In genomic region chr2:167798076-167798782, GRCm38 (mm10) we compare ENCODE assay signal across 16 mouse cellular contexts.
DNase-seq lines count a peak whose midpoint lies in the region; ATAC-seq and TF ChIP-seq lines count a peak whose summit lies in the region.
"Had no signal": no experiment of that assay in that cellular context is flagged by ENCODE, and none has a peak within 500 bp of the region (broad histone marks: within the 10 kb centered on the region; RNA-seq: fewer than 3 reads in every experiment).

No protein-coding gene starts in this region.

- no peak overlapping the region for H3K4me3 ChIP-seq in liver, embryonic 11.5 days (ENCODE audit: low read depth, low read length)
- H3K4me3 ChIP-seq in embryonic facial prominence, embryonic 13.5 days: no peak overlapping the region
- no peak overlapping the region for H3K4me3 ChIP-seq in heart, postnatal 0 days (ENCODE audit: low read depth, low read length)
- H3K4me3 ChIP-seq: erythroblast, embryonic 14.5 days; hindbrain, embryonic 13.5 days; liver, embryonic 12.5 days had no signal

- H3K4me2 ChIP-seq in liver, embryonic 11.5 days: no peak overlapping the region
- H3K4me2 ChIP-seq in embryonic facial prominence, embryonic 13.5 days: no peak overlapping the region
- no peak overlapping the region for H3K4me2 ChIP-seq in heart, postnatal 0 days (ENCODE audit: low read depth, low read length)
- H3K4me2 ChIP-seq: hindbrain, embryonic 13.5 days; liver, embryonic 12.5 days had no signal

- no peaks in the 10 kb centered on the region for H3K9me3 ChIP-seq in liver, embryonic 11.5 days (ENCODE audit: control insufficient read depth, low read length)
- no peaks in the 10 kb centered on the region for H3K9me3 ChIP-seq in embryonic facial prominence, embryonic 13.5 days
- no peaks in the 10 kb centered on the region for H3K9me3 ChIP-seq in heart, postnatal 0 days (replicated peaks; ENCODE audit: control insufficient read depth, low read length)
- H3K9me3 ChIP-seq: hindbrain, embryonic 13.5 days; liver, embryonic 12.5 days had no signal

- no peaks in the 10 kb centered on the region for H3K36me3 ChIP-seq in liver, embryonic 11.5 days (ENCODE audit: control insufficient read depth, insufficient read depth, low read length)
- H3K36me3 ChIP-seq in embryonic facial prominence, embryonic 13.5 days: no peaks in the 10 kb centered on the region
- H3K36me3 ChIP-seq in heart, postnatal 0 days (replicated peaks; ENCODE audit: control insufficient read depth, insufficient read depth, low read length): no peaks in the 10 kb centered on the region
- H3K36me3 ChIP-seq: hindbrain, embryonic 13.5 days; liver, embryonic 12.5 days had no signal

- DNase-seq in liver, embryonic 11.5 days (ENCODE audit: low spot score): no peak
- no peak for DNase-seq in liver
- DNase-seq in heart, postnatal 0 days (ENCODE audit: low spot score): peak; percentile 15
- DNase-seq in skeletal muscle tissue, adult 2 months (ENCODE audit: low read depth, low spot score): peak; percentile 58
- no peak for DNase-seq in thymus, postnatal 0 days (ENCODE audit: low spot score)
- no peak for DNase-seq in right cerebral cortex, postnatal 36 days (ENCODE audit: low spot score in 2 of 2)
- DNase-seq: cerebellum, adult 8-10 months; forebrain, postnatal 0 days; gastrocnemius, postnatal 36 days; midbrain, embryonic 14.5 days had no signal

- no peak for TF ChIP-seq CTCF in heart, postnatal 0 days (IDR thresholded peaks at IDR 0.05; ENCODE audit: low read depth)

- no peaks in the 10 kb centered on the region for H3K27me3 ChIP-seq in liver, embryonic 11.5 days (replicated peaks; ENCODE audit: control insufficient read depth, insufficient read depth, low read length)
- no peaks in the 10 kb centered on the region for H3K27me3 ChIP-seq in embryonic facial prominence, embryonic 13.5 days
- H3K27me3 ChIP-seq in heart, postnatal 0 days (ENCODE audit: control insufficient read depth, insufficient read depth, low read length): no peaks in the 10 kb centered on the region
- H3K27me3 ChIP-seq: hindbrain, embryonic 13.5 days had no signal

- no peak for ATAC-seq in liver, embryonic 11.5 days (replicated peaks; ENCODE audit: low FRiP score)
- ATAC-seq in embryonic facial prominence, embryonic 13.5 days (ENCODE audit: insufficient number of reproducible peaks, insufficient read depth, low FRiP score, low TSS enrichment, low read depth): no peak
- no peak for ATAC-seq in heart, postnatal 0 days (ENCODE audit: insufficient read depth, low read depth)
- ATAC-seq in monocyte, adult 5-6 weeks (replicated peaks; ENCODE audit: insufficient number of reproducible peaks, low FRiP score, low TSS enrichment, poor library complexity, severe bottlenecking): no peak
- ATAC-seq: CD4-positive, CD25-positive, alpha-beta regulatory T cell, adult 4 months; forebrain, postnatal 0 days had no signal

- TF ChIP-seq EP300 in heart, postnatal 0 days (IDR thresholded peaks at IDR 0.05; ENCODE audit: low read depth): no peak

- 0 out of 2 replicates have a peak overlapping the region, but pooled peaks have one; percentile 15 for H3K27ac ChIP-seq in liver, embryonic 11.5 days (ENCODE audit: low read depth, low read length)
- H3K27ac ChIP-seq in embryonic facial prominence, embryonic 13.5 days: no peak overlapping the region
- no peak overlapping the region for H3K27ac ChIP-seq in heart, postnatal 0 days (ENCODE audit: low read depth)
- H3K27ac ChIP-seq: hindbrain, embryonic 13.5 days; liver, embryonic 12.5 days had no signal

- WGBS in liver, embryonic 11.5 days: 85% methylated on average over 11 of the region's 11 CpGs
- WGBS in embryonic facial prominence, embryonic 13.5 days: 80% methylated on average over 11 of the region's 11 CpGs
- 75% methylated on average over 11 of the region's 11 CpGs for WGBS in heart, postnatal 0 days

- H3K9ac ChIP-seq in liver, embryonic 11.5 days (ENCODE audit: low read depth, low read length): no peak overlapping the region
- H3K9ac ChIP-seq in embryonic facial prominence, embryonic 13.5 days: 0 out of 2 replicates have a peak overlapping the region, but pooled peaks have one; percentile 27
- H3K9ac ChIP-seq in heart, postnatal 0 days (replicated peaks; ENCODE audit: low read depth, low read length): no peak overlapping the region
- H3K9ac ChIP-seq: forebrain, postnatal 0 days; hindbrain, embryonic 13.5 days; liver, embryonic 12.5 days had no signal

- H3K4me1 ChIP-seq in liver, embryonic 11.5 days (replicated peaks; ENCODE audit: control insufficient read depth, insufficient read depth, low read length): peaks cover 23% of the 10 kb centered on the region
- H3K4me1 ChIP-seq in embryonic facial prominence, embryonic 13.5 days: peaks cover 14% of the 10 kb centered on the region
- peaks cover 13% of the 10 kb centered on the region for H3K4me1 ChIP-seq in heart, postnatal 0 days (ENCODE audit: control insufficient read depth, insufficient read depth)
- H3K4me1 ChIP-seq: hindbrain, embryonic 13.5 days had no signal

Comparison
In these comparisons a context has a peak if more than half of its experiments do, and no peak if none do; other contexts are left out.
1. DNase-seq: peak in heart, postnatal 0 days (single experiment) and skeletal muscle tissue, adult 2 months (single experiment); none in liver, embryonic 11.5 days (single experiment), liver (single experiment), thymus, postnatal 0 days (single experiment) and right cerebral cortex, postnatal 36 days (0 of 2).